Mouse (Mus musculus): ENCODE results near the gene Fhl1. TPM values are rescaled to one million over a fixed set of nuclear protein-coding genes. Genes with fewer than 3 reads are reported as not detected.

Fhl1 gene
- polyA plus RNA-seq, 1 experiment from 2014 or later, result 89.6 TPM

DNA sequence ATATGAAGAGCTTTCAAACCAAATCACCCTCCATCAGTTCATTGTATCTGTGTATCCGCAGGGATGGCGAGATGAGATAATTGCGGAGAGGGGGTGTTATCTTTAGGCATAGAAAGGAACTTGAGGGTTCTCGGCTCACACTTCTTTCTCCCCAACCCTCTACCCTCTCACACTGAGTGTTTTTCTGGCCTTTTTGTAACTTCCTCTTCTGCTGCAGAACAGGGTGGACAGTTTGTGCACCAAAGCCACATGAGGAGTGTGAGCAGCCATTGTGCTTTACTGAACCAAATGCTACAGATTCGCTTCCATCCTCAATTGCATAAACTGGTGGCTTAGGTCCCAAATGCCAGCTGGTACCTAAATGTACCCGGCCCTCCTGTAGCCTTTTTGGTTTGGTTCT is 104.3 kb downstream of the Fhl1 start:
- H3K27ac ChIP-seq, result no peak overlapping the region
- no peaks in the 10 kb centered on the region for H3K27me3 ChIP-seq
- no peak overlapping the region for H3K9ac ChIP-seq
- H3K36me3 ChIP-seq, result no peaks in the 10 kb centered on the region
- ATAC-seq (ENCODE audit: low FRiP score, low read depth), result no peak
- 85% methylated on average over 6 of the region's 6 CpGs for WGBS
- no peaks in the 10 kb centered on the region for H3K4me1 ChIP-seq
- no peak overlapping the region for H3K4me3 ChIP-seq
- no peaks in the 10 kb centered on the region for H3K9me3 ChIP-seq
- H3K4me2 ChIP-seq (replicated peaks), result no peak overlapping the region

DNA sequence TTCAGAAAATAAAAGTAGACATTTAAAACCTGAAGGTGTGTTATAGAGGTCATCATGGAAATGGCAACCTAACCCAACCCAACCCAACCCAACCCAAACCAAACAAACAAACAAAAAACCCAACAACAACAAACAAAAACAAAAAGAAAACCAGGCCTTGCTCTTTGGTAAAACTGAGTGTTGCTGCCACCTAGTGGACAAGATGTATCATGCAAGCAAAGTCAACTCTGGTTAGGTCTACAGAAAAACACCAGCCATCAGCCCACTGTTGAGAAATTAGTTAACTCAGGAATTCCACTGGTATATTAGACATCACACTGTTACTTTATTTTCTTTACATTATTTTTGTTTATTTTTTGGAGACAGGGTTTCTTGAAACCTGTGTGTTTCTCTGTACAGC is 107.8 kb downstream of the Fhl1 start:
- H3K4me1 ChIP-seq, result no peaks in the 10 kb centered on the region
- H3K9me3 ChIP-seq, result no peaks in the 10 kb centered on the region
- no peak overlapping the region for H3K4me2 ChIP-seq (replicated peaks)
- H3K36me3 ChIP-seq, result no peaks in the 10 kb centered on the region
- ATAC-seq (ENCODE audit: low FRiP score, low read depth), result no peak
- no peak overlapping the region for H3K9ac ChIP-seq
- H3K27me3 ChIP-seq, result no peaks in the 10 kb centered on the region
- no peak overlapping the region for H3K4me3 ChIP-seq
- H3K27ac ChIP-seq, result no peak overlapping the region

- no peaks in the 10 kb centered on the region for H3K27me3 ChIP-seq
- H3K9ac ChIP-seq, result no peak overlapping the region
- H3K4me3 ChIP-seq, result no peak overlapping the region
- ATAC-seq (ENCODE audit: low FRiP score, low read depth), result no peak
- no peaks in the 10 kb centered on the region for H3K9me3 ChIP-seq
- H3K4me2 ChIP-seq (replicated peaks), result no peak overlapping the region
- H3K27ac ChIP-seq, result no peak overlapping the region
- no peaks in the 10 kb centered on the region for H3K36me3 ChIP-seq
- WGBS, result 70% methylated on average over 5 of the region's 5 CpGs
- no peaks in the 10 kb centered on the region for H3K4me1 ChIP-seq
Observed at GRCm38 (mm10) chrX:56841255-56841654, 109.7 kb downstream of the Fhl1 start.

Other genes starting within 250 kb of the Fhl1 start
- not detected in 2 replicates for gene Gm10477, start 207.0 kb upstream of the Fhl1 start, polyA plus RNA-seq (2015; fragmentation: Nextera tagmentation; extraction: Ambion mirVana)
- not detected in 2 replicates for gene Gm648, start 182.2 kb upstream of the Fhl1 start, polyA plus RNA-seq (2015; fragmentation: Nextera tagmentation; extraction: Ambion mirVana)
- 24.0 and 27.7 TPM in 2 replicates for gene Mmgt1, start 133.7 kb upstream of the Fhl1 start, polyA plus RNA-seq (2015; fragmentation: Nextera tagmentation; extraction: Ambion mirVana)
- 15.5 and 16.2 TPM in 2 replicates for gene Slc9a6, start 122.0 kb upstream of the Fhl1 start, polyA plus RNA-seq (2015; fragmentation: Nextera tagmentation; extraction: Ambion mirVana)
- gene Map7d3, start 90.5 kb downstream of the Fhl1 start, polyA plus RNA-seq (2015; fragmentation: Nextera tagmentation; extraction: Ambion mirVana), result 3.7 and 4.3 TPM in 2 replicates
- not detected in 2 replicates for gene Adgrg4, start 138.4 kb downstream of the Fhl1 start, polyA plus RNA-seq (2015; fragmentation: Nextera tagmentation; extraction: Ambion mirVana)